Mouse (Mus musculus) heart, postnatal 14 days (tissue): ENCODE measurements around the gene Snx30. TPM values are rescaled to one million over a fixed set of nuclear protein-coding genes. Genes with fewer than 3 reads are reported as not detected.
A peak's percentile ranks its signal among the peaks of the same experiment; 100 is the strongest.

Experiments
- DNase-seq, 2 experiments: peaks; one replicate each; pipeline ENCODE4 v3.0.0; 2021 to 2022
- intact Hi-C: fragments of 180-260 bp; cut with DNase I; formaldehyde crosslinking; loops from one replicate; pipeline ENCODE4 v1.15.1; 2025
- total RNA-seq, 2 experiments: library from RNA; stranded (reverse); gene quantifications; 2 replicates each; pipeline ENCODE4 v1.2.3; 2021

Snx30 gene
- total RNA-seq, 2 experiments from 2014 or later, result 5.0 to 8.2 TPM

GRCm38 (mm10) chr4:59892731-59893130 lies 87.1 kb downstream of the Snx30 start:
- no peak for DNase-seq
- intact Hi-C loops, result no loop called here

- DNase-seq, result no peak
- intact Hi-C loops, result no loop called here
These were observed 88.8 kb downstream of the Snx30 start for GRCm38 (mm10) chr4:59894415-59894814.

GRCm38 (mm10) chr4:59894977-59895575 lies 89.4 kb downstream of the Snx30 start:
- intact Hi-C loops, result no loop called here
- DNase-seq, result no peak

DNA sequence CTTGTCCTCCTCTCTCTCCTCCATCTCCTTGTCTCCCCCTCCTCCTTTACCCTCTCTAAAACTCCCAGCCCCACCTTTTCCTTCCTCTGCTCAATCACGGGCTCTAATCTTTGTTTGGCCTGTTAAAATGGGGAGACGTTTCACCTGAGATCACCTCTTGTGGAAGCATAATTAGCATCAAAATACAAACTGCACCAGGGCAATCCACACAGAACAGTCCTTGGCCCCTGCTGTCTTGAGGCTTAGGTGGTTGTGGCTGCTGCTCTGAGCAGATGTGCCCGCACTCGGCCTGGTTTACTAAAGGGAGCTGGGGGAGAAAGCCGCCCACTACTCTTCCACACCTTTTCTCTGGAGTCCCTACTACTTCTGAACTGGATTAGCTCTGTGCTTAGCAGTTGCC lies 90.4 kb downstream of the Snx30 start:
- intact Hi-C loops, result no loop called here
- no peak for DNase-seq

GRCm38 (mm10) chr4:59897814-59898520 lies 92.3 kb downstream of the Snx30 start:
- intact Hi-C loops, result no loop called here
- DNase-seq, result no peak

DNA sequence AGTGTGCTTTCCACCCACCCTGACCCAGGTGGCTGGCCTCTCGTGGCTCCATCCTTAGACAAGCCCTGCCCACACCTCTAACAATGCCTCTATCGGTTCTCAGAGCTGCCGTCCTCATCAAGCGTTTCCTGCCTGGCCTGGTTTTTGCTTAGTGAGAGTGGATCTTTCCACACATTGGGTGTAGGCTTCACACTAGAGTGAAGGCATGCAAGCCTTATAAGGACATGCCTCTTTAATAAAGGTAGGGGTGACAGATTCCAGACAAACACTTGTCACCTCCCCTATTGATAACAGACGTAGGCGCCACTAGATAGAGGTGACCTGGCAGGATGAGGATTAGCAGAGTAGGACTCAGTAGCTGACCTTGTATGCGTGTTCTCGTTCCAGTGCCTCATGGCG lies 92.9 kb downstream of the Snx30 start:
- intact Hi-C loops, result no loop called here
- DNase-seq, result no peak

DNA sequence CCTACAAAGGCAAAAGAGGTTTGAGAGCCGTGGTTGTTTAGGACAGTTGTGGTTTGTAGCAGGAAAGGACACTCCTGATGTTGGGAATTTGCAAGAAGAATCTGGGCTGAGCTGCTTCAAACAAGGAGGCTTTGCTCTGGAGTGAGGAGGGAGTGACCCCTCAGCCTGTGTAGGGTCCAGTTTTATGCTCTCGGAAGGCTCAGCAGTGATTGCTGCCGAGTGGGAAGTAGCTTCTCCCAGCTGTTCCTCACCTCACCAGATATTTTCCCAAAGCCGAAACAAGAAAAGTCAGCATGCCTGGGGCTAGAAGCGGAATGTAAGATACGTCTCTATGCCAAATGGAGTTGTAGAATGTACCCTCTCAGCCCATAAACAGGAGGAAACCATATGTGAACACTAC lies 96.2 kb downstream of the Snx30 start:
- no peak for DNase-seq
- intact Hi-C loops, result no loop called here

DNA sequence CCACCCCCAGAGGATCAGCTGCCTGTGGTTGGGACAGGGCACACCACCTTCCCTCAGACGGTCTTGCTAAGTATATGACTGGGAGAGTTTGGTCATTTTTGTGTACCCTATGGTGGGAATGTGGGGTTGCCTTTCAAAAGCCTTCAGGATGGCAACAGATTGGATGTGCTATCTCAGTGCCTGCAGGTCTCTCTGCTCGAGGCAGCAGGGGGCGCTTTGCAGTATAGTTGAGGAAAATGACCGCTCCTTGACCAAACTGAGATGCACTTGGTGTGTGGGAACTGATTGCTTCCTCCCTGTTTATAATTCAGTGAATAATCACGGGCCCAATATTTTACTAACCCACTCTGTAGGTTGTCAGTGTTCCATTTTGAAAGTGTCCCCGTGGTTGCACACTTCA lies 96.9 kb downstream of the Snx30 start:
- DNase-seq, result no peak
- intact Hi-C loops, result no loop called here

- intact Hi-C loops, result no loop called here
- DNase-seq, result no peak
These were observed 101.5 kb downstream of the Snx30 start for GRCm38 (mm10) chr4:59907092-59907491.

- intact Hi-C loops, result no loop called here
- DNase-seq, result no peak
These were observed 102.1 kb downstream of the Snx30 start for GRCm38 (mm10) chr4:59907657-59908230.

DNA sequence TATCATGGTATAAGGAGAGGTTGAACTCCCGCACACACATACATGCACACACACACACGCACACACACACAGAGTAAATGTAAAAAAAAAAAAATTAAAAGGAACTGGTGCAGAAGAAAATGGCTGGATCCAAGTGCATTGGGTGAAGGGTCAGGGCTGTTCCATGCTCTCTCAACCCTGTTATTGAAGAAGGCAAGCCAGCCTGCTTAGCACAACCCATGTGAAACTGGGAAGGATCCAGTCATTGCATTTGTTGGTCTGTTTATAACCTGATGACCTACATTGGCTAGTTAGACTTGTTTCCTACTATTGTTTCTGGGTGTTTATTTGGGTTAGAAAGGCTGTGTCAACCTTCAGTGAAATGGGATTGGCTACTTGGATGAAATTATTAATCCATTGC lies 103.1 kb downstream of the Snx30 start:
- intact Hi-C loops, result no loop called here

GRCm38 (mm10) chr4:59914608-59915403 lies 109.2 kb downstream of the Snx30 start, which contains the start of gene Slc46a2:
Slc46a2 (minus strand) TSS chr4:59915056.
- intact Hi-C loops, result no loop called here
- no peak for DNase-seq

More for the DNA sequence above, 103.1 kb downstream of the Snx30 start:
- DNase-seq, result no peak

DNA sequence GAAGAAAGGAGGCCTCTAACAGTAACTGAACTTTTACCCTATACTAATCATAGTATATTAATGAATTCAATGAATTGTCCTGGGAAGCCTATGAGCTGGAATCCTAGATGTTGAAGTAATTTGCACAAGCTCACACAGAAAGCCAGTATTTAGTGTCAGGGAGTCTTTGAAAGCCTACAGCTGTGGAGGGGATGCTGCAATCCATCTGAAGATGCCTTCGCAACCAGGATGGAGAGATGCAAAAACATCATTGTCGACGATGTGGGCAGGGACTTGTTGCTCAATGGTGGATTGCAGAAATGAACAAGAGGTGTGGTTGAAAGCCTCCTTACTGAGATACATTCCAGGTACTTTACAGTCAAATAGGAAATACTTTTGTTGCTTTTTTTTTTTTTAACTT lies 112.3 kb downstream of the Snx30 start:
- DNase-seq, result no peak
- intact Hi-C loops, result no loop called here

- DNase-seq, result no peak
- intact Hi-C loops, result loop anchor here (5.0 kb wide), 2 partner anchors 118 to 308 kb away; partner anchors contain the start of gene Snx30
These were observed 119.4 kb downstream of the Snx30 start for GRCm38 (mm10) chr4:59925082-59925481.

- intact Hi-C loops, result loop anchor here (2.0 to 5.0 kb wide), 4 partner anchors 57 to 310 kb away; partner anchors contain the start of gene Snx30
- no peak for DNase-seq
These were observed 122.0 kb downstream of the Snx30 start for GRCm38 (mm10) chr4:59927666-59928065.

- peak; percentile 63 to 73 for DNase-seq
- intact Hi-C loops, result loop anchor here (2.0 to 5.0 kb wide), 4 partner anchors 58 to 311 kb away; partner anchors contain the start of gene Snx30
These were observed 122.7 kb downstream of the Snx30 start for GRCm38 (mm10) chr4:59928347-59928746.

DNA sequence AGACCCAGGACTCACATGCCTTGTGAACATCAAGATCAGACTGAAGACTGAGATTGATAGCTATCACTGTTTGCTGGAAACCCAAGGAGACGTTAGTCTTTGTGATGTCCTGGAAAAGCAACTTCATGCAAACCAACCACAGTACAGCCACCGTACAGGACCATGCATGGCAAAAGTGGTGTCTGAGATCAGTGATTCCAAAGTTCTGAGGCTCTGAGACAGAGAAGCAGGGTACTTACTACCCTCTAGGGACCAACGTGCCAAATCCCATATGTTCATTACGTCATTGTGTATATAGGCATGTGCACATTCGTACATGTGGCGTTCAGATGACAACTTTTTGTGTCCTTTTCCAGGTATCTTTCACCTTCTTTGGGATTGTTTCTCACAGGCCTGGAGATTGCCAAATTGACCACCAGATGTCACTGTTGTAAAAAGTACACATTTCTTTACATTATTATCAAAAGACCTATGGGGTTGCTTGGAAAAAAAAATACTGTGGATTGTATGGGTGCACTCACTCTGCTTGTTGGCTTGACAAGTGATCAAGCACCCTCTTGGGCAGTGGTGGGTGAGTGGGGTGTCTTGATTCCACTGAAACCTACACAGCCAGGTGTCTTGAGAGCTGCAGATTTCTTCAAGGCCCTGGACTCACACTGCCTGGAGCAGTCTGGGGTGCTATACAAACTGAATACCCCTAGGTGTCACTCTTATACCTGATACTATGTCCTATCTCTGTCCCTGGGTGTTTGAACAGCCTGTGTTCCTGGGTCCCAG lies 127.1 kb downstream of the Snx30 start:
- intact Hi-C loops, result no loop called here
- DNase-seq, result no peak

GRCm38 (mm10) chr4:59937543-59937942 lies 131.9 kb downstream of the Snx30 start:
- DNase-seq, result no peak
- intact Hi-C loops, result no loop called here
